Mouse (Mus musculus) adrenal gland, adult (tissue): ENCODE measurements around the gene Oas1f.
"Not testable (repeated sequence)": the region's sequence is repeated elsewhere in the genome, so short reads cannot be mapped to it uniquely, and the experiment has no call there.

Source experiments
- DNase-seq, 2 experiments: peaks; one replicate each; pipeline ENCODE4 v3.0.0; 2022 to 2023; ENCODE audit warnings: low spot score in 1 of 2; ENCODE audit not compliant: inconsistent age in 2 of 2

The Oas1f gene

DNA sequence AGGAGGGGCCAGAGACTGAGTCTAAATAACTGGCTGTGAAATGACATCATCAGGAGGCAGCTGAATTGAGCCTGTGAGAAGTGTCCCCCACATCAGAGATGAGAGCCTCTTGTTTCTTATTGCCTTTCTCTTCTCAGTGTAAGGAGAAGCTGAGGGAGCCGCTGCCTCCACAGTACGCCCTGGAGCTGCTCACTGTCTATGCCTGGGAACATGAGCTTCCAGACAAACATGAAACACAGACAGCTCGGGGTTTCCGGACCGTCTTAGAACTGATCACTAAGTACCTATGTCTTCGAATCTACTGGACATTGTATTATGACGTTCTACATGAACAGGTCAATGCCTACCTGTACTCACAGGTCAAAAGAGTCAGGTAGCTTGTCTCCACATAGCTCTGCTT lies 23.6 kb downstream of the Oas1f start:
- no peak for DNase-seq

DNA sequence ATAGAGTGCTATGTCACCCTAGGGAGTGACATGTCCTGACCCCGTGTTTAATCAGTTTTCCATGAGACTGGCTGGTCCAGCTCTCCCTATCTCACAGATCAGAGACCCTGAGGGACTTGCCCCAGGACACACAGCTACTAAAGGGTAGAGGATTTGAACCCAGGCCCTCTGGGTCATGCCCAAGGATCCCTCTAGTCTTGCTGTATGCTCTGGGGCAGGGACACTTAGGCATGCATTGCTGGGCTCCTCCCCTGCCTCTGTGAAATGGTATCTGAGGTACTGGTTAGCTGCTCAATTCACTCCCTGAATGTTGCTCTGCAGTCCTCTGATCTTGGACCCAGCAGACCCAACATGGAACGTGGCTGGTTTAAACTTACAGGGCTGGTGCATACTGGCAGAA lies 24.3 kb downstream of the Oas1f start:
- no peak for DNase-seq

DNA sequence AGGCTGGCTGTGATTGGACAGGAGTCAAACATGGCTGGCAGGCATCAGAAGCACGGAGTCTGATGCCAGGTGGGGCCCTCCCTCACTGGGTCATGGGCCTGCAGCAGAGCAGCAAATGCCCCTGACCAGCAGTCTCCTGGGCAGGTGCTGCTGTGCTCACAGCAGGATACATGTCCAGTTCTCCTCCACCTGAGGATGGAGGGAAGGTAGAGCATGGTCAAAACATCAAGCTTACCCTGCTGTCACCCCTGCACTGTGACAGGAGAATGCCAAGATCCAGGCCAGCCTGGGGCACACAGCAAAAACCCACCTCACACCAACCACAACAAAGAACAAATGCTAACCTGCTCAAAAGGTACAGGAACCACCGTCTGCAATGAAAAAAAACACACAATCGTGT lies 29.7 kb downstream of the Oas1f start:
- not testable (repeated sequence) for DNase-seq

DNA sequence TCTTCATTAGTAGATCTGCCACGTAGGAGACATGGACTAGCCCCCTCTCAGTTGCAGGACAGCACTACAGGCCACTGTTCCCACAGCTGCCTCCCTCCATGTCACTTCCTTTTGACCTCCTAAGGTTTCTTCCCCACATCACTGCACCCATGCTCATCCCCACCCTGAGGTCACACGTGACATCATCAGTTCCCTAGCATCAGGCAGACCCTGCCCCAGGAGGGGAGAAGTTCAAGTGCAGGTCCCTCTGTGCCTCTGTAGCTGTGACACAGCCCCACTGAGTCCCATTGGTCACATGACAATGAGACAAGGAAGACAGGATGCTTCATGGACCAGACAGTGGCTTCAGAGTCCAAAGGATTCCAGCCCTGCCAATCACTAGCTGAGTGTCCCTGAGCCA lies 30.2 kb downstream of the Oas1f start:
- DNase-seq: not testable (repeated sequence)

DNA sequence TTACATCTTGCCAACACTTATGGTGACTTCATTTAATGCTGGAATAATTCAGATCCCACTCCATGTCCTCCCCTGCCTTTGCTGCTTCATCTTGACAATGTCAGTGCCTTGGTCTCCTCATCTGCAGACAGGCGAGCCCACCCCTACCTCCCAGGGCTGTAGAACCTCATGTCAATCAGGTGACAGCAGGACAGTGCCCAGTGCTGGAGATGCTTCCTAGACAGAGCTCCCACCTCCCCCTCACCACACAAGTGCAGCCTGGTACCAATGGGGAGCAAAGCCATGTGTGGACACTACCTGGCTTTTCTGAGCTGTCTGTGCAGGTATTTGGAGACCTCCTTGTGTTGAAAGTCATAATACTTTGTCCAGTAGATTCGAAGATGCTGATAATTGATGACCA lies 31.6 kb downstream of the Oas1f start:
- DNase-seq: not testable (repeated sequence)

DNA sequence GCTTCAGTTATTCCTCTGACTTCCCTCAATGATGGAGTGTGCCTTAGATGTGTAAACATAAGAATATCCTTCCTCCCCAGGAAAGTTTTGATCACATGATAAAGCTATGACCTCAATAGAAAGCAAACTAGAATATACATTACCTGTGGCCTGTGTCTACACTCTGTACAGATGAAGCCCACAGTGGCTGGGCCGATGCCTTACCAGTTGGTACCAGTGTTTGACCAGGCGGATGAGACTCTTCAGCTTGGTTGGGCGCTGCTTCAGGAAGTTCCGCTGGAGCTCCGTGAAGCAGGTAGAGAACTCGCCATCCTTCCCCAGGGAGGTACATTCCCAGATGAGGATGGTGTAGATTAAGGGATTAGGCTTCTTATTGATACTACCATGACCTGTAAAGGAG lies 34.5 kb downstream of the Oas1f start:
- not testable (repeated sequence) for DNase-seq

DNA sequence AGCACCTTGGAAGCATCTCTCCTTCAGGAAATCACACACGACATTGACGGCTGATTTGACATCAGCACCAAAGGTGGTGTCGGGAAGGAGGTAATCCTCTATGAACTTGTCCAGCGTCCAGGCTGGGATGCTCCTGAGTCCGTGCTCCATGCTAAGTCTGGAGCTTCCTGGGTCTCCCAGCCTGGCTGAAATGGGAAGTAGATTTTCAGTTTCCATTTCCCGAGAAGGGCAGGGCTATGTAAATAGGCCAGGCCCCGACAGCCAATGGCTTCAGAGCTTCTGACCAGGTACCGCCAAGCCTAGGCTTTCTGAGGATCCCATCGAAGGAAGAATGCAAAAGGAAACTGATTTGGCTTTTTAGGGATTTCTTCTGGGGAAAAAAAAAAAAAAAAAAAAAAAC lies 40.2 kb downstream of the Oas1f start, which contains the start of gene Oas1g:
TSS of gene Oas1g (minus strand) at position 201 of the 400 bp plus-strand sequence.
- not testable (repeated sequence) for DNase-seq

DNA sequence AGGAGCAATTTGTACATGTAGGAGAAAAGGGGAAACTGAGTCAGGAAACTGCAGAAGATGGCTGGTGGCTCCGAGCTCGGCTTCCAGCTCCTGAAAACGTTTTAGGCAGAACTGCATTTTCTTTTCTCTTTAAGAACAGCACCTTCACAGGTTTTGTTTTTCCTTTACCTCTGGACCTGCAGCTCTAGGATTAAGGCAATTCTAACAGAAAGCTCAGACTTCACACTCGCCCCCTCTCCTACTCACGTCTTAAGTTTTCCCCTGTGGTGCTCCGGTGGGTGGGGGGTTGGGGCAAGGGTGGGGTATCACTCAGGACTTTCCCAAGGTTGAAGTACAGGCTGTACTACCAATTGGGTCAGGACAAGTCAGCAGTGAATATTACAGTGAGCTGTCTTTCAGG lies 40.7 kb downstream of the Oas1f start:
- no peak for DNase-seq

DNA sequence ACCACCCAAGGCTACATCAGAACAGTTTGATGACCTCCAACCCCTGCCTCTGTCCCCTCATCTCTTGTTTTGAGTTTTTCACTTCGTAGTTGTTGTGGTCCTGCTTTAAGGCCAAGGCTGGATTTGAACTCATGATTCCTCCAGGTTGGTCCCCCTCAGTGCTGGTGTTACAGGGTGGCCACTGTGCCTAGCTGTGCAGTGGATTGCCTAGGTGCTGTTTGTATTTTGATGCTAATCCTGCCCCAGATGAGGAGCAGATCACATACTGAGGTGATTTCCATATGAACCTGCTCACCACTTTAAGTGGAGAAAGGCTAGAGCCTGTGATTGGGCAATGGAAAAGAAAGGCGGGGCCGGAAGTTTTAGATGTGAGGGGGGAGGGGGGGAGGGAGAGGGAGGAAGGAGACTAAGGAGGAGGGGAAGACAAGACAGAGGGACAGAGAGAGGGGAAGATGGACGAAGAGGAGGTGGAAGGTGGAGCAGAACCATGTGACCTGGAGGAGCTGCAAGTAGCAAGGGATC lies 41.2 kb downstream of the Oas1f start:
- not testable (repeated sequence) for DNase-seq

DNA sequence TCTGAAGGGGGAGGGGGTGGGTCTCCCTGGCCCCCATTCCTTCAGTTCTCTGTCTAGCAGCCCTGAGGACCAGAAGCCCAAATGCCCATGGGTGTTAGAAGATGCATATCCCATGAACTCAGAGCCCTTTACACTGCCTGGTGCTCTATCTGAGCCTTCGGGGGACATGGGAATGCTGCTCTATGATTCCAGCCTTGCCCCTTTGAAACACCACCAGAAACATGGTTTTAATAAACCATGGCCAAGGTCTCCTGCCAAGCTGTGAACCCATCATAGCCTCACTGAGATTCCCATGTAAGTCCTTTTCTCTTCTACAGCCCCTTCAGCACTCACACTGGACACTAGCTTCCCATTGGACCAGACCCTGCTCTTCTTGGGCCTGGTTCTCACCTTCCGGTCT lies 42.9 kb downstream of the Oas1f start:
- DNase-seq: no peak

DNA sequence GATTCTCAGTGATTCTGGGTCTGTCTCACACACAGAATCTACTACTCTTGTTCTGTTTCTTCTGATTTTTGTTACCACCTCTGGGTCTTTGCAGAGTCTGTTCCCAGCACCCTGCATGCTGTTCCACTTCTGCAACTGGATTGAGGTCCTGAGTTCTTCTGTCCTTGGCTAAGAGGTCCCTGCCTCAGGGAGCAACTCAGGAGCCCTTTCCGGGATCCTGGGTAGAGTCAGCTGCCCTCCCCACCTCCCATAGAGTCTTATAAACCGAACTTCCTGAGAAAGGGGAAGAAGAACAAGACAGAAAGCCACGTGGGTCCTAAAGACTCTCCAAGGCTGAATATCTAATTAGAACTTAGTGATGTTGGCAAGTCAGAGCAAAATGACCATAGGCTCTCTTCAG lies 43.8 kb downstream of the Oas1f start:
- DNase-seq: no peak

DNA sequence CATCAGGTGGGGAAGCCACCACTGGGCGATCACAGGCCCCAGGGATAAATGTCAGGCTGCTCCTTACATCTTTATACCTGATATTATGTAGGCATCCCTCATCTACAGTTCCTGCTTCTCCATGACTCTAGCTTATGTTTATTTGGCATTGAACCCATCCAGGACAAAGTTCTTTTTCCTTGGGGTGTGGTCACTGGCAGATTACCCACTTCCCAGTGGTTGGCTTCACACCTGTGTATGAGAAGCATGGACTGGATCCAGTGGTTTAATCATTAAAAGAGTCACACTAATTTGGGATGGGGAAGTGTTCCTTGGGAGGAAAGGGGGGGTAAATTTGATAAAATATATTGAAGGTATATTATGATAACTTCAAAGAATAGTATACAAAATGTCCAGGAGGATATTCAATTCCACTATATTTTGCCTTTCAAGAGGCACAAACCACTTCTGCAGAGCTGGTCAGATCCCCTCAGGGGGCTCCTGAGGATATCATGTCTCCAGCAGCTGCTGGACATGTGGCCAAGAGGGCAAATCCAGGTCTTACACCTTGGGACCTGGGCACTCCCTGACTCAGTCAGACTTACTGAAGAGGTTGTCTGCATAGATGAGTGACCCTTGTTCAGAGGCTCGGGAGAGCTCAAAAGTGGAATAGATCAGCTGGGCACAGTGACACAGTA lies 44.5 kb downstream of the Oas1f start:
- DNase-seq: not testable (repeated sequence)

DNA sequence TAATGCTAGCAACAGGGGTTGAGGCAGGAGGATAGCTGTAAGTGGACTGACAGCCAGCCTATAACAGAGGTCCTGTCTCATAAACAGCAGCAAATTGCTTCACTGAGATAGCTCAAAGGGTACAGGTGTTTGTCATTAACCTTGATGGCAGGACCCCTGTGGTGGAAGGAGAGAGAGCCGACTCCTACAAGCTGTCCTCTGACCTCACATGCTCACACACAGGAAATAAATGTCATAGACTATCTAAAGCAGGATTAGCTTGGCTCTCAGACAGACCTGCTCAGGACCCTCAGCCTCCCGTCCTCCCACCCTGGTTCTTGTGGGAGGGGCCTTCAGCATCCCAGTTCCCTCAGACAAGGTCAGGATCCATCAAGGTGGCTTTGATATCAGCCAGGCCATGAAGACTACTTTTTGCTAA lies 45.1 kb downstream of the Oas1f start:
- no peak for DNase-seq

DNA sequence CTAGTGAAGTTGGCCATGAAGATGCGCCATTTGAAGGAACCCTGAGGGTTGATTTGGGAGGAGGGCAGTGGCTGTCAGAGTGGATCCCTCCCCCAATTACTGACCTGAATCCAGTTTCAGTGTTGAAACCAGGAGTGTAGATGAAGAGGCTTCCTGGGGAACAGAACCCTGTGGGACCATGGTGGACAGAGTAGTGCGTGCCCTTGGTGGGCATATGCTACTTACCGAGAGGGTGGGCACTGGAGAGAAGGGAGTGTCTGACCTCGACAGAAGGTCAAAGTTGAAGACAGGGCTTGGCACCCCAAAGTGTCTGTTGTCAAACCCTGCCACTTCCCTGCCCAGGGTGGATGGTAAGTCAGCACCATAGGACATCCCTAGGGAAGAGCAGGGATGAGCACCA lies 46.7 kb downstream of the Oas1f start:
- DNase-seq: not testable (repeated sequence)

DNA sequence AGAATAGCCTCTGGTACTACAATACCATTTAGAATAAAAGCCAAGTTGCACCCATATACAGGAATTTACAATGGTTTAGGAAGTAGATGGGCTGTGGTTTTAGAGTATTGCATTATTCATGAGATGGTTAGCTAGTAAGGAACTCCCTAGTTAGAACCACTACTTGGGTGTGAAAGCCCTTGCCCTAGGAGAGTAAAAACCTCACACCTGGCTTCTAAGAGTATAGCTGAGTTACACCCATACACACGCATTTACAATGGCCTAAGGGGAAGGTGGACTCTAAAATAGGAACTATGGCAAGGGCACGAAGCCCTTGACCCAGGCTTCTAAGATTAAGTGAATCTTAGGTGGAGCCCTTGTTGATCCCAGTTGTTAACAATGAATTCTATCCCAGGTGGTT lies 47.5 kb downstream of the Oas1f start:
- DNase-seq: not testable (repeated sequence)

DNA sequence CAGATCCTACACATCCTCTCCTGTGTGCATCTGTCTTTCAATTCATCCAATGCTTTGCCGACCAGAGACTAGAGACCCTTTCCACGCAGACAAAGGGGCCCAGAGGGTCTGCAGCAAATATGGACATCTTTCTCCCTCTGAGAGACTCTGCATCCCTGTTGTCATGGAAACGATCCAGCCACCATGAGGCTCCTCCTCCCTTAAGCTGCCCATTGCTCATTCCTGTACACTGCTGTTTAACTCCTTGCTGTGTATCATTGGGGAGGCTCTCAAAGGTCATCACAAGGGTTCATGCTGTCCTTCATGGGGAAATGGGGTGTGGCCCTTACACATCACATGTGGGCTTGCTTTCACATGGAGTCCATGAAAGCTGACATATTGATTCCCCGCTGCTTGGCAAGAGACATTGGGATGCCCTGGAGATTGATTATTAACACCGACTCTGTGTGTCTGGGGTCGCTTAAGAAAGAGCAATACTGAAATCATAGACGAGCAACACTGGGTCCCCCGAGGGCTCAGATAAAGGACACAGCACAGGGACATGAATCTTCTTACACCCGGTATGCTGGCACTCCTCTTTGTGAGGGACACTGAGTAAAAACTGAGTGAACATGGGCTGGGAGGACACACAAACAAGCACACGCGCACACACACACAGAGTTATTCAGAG lies 48.2 kb downstream of the Oas1f start:
- no peak for DNase-seq

DNA sequence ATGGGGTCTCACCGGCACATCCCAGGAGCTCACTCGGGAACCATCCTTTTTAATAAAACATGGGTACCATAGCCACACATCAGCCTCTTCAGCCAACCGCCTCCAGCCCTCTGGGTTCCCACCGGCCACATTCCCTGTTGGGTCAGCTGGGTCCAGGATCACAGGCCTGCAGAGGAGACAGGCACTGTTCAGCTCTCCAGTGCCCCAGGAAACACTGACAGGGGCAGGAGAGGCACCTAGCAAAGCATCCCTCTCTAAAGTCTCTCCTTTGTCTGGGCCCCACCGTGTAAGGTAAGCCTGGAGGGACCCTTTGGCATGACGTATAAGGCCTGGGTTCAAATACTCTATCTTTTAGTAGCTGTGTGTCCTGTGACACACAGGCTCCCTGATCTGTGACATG lies 51.1 kb downstream of the Oas1f start:
- no peak for DNase-seq

DNA sequence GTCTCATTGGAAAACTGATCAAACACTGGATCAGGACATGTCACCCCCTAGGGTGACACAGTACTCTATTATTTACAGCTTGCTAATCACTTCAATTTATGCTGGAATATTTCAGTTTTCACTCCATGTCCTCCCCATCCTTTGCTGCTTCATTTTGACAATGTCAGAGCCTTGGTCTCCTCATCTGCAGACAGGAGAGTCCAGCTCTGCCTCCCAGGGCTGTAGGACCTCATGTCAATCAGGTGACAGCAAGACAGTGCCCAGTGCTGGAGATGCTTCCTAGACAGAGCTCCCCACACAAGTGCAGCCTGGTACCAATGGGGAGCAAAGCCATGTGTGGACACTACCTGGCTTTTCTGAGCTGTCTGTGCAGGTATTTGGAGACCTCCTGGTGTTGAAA lies 51.6 kb downstream of the Oas1f start:
- no peak for DNase-seq

DNA sequence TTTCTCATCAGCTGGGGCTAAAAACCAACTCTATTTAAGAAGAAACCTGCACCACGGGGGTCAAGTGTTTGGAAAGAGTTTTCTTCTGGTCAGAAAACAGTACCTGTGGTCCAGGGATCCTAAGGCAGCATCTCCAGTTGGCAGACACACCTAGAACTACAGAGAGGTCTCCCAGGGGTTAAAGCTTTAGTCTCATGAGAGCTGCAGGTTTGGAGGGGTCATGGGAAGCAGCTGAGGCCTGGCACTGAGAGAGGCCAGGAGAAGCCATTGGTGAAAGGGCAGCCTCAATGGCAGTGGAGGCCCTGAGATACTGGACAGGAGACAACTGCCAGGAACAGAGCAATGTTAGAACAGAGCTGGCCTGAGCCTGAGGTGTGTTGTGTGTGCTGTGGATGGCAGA lies 53.5 kb downstream of the Oas1f start:
- no peak for DNase-seq

DNA sequence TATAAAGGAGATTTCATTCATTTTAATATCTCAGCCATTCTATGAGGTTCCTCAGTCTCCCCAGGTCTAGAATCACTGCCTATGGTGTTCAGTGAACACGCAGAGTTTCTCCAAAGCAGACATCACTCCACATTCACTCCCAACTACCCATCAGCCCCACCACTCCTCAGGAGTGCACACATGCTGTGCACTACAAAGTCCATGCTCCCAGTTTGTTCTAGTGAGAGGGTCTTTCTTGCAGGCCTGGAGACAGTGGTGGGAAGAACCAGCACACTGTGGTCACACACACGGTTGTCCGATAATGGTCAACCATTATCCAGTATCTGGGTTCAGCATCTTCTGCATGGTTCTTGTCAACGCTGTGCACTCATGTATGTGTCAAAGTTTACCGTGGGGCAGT lies 54.9 kb downstream of the Oas1f start:
- DNase-seq: no peak

DNA sequence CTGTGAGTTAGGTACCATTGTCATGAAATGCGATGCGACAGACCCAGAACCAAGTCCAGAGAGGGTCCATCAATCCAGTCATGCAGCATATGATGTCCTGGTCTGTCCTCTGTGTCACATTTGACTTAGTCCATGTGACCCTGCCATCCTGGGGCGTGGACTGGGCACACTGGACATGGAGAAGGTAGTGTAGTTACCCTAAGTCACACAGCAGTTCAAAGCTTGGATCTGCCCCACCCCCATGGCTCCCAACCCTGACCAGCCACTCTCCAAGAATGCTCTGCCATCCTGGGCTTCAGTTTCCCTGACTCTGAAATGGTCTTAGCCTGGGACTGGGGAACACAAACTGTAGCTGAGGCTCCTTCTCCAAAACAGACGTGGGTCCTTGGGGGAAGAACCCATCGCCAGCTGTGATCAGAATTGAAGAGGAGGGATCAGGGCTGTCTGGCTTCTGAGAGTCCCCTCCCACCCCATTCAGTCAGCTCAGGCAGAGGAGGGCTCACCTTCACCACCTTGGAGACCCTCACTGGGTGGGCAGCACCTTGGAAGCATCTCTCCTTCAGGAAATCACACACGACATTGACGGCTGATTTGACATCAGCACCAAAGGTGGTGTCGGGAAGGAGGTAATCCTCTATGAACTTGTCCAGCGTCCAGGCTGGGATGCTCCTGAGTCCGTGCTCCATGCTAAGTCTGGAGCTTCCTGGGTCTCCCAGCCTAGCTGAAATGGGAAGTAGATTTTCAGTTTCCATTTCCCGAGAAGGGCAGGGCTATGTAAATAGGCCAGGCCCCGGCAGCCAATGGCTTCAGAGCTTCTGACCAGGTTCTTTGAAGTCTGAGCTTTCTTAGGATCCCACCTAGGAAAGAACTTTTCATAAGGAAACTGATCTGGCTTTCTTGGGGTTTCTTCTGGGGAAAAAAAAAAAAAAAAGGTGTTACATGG lies 59.9 kb downstream of the Oas1f start, which contains the start of gene Oas1a:
TSS of gene Oas1a (minus strand) at position 731 of the 943 bp plus-strand sequence.
- peak in 1 of 2 experiments; percentile 32 for DNase-seq
